Mouse (Mus musculus): ENCODE measurements around the gene Fbxo6. TPM values are rescaled to one million over a fixed set of nuclear protein-coding genes. Genes with fewer than 3 reads are reported as not detected.
A peak's percentile ranks its signal among the peaks of the same experiment; 100 is the strongest.

Fbxo6 gene
- polyA plus RNA-seq, 1 experiment from 2014 or later = 16.5 TPM

DNA sequence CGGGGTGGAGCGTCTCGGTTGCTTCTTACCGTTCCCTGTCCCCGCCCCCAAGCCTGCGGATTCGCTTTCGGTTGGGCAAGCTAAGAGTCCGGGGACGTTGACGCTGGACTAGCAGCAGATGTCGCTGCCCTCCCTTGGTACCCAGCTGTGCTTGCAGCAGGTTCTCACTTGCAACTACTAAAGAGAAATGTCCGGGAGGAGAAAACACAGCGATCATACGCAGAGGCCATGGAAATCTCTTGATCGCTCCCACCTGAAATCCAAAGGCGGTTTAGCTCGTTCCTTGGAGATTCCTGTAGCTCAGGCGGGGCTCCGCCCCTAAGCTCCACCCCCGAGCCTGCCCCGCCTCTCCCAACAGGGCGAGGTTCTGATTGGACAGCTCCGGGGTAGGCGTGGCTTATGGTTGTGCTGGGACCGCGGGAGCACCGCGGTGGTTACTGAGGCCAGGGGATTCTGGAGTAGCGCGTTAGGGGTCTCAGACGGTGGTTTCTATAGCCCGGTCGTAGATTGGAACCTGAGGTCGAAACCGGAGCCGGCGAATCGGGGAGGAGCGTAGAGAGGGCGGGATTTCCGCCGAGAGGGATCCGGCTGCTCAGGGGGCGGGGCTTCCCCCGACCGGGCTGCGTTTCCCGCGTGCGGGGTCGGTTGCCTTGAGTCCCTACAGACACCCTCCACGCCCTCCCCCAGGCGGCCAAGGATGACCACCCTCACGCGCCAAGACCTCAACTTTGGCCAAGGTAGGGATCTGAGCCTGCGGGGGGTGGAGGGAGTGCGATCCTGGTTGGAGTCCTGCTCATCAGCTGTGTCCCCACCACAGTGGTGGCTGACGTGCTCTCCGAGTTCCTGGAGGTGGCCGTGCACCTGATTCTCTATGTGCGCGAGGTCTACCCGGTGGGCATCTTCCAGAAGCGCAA is 11.6 kb downstream of the Fbxo6 start:
- Histone ChIP-seq H3K4me3 (replicated peaks) (peak overlapping the region; percentile 73), H3K27me3 (peaks cover 27% of the 10 kb centered on the region), H3K36me3 (peaks cover 5% of the 10 kb centered on the region), H3K4me1 (replicated peaks) (peaks cover 16% of the 10 kb centered on the region), H3K9ac (peak overlapping the region; percentile 77), H3K27ac (peak overlapping the region; percentile 63), H3K4me2 (peak overlapping the region; percentile 97), H3K9me3 (replicated peaks) (no peaks in the 10 kb centered on the region)
- WGBS (ENCODE audit: insufficient replicate concordance) = under 1% methylated on average over 65 of the region's 65 CpGs
- DNase-seq = peak; percentile 89
- peak; percentile 90 for ATAC-seq (ENCODE audit: low read depth)

DNA sequence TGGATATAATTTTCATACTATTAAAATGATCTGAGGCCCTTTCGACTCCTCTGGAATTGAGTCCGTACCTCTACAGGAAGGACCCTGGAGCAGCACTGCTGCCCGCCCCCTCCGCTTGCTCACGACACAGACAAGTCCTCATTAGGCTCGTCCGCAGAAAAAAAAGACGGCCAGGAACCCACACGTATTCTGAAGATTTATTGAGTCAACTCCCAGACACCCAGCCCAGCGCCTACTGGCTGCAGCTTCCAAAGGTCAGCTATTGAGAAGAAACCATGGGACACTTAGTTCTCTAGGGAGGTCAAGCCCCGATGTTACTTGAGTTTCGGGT is 12.2 kb downstream of the Fbxo6 start:
- no peak for DNase-seq

DNA sequence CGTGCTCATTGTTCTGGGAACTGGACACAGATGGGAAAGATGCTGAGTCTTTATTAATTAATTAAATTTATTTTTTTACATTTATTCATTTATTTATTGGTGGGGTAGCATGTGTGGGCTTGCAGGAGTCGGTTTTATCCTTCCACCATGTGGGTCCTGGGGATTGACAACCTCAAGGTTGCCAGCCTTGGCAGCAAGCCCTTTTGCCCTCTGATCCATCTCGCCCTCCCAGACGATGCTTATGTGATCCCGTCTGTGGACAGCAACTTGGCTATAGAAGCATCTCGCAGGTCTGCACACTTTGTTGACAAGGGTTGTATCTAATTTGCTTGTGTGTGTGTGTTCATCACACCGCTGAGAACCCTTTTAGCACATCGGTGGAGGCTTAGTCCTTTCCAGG is 14.4 kb downstream of the Fbxo6 start:
- 55% methylated on average over 8 of the region's 8 CpGs for WGBS (ENCODE audit: insufficient replicate concordance)
- Histone ChIP-seq H3K4me2 (no peak overlapping the region), H3K9me3 (replicated peaks) (no peaks in the 10 kb centered on the region), H3K4me1 (replicated peaks) (peaks cover 16% of the 10 kb centered on the region), H3K36me3 (no peaks in the 10 kb centered on the region), H3K27me3 (peaks cover 45% of the 10 kb centered on the region), H3K9ac (no peak overlapping the region), H3K27ac (no peak overlapping the region), H3K4me3 (replicated peaks) (no peak overlapping the region)
- ATAC-seq (ENCODE audit: low read depth) = no peak
- no peak for DNase-seq

More for the DNA sequence above, 12.2 kb downstream of the Fbxo6 start:
- ATAC-seq (ENCODE audit: low read depth) = peak; percentile 17
- WGBS (ENCODE audit: insufficient replicate concordance) = under 1% methylated on average over 12 of the region's 12 CpGs
- Histone ChIP-seq H3K4me3 (replicated peaks) (peak overlapping the region; percentile 73), H3K9ac (peak overlapping the region; percentile 37), H3K27me3 (peaks cover 27% of the 10 kb centered on the region), H3K4me1 (replicated peaks) (peaks cover 16% of the 10 kb centered on the region), H3K36me3 (no peaks in the 10 kb centered on the region), H3K27ac (no peak overlapping the region), H3K4me2 (peak overlapping the region; percentile 97), H3K9me3 (replicated peaks) (no peaks in the 10 kb centered on the region)

DNA sequence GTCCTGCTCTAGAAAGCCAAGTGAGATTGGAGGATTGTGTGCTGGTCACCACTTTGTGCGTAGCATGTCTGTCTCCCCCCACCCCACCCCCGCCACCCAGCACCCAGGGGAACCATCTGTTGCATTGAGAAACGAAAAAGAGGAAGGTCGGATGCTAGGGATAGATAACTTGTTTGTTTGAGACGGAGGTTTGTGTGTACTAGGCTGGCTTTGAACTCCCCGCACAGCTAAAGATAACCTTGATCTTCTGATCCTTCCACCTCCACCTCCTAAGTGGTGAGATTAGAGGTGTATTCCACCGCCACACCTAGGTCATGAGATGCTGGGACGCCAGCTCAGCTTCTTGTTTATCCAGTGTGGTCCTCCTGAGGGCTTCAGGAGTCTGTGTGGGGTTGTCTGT is 17.0 kb downstream of the Fbxo6 start:
- no peaks in the 10 kb centered on the region for H3K36me3 ChIP-seq
- no peak overlapping the region for H3K4me2 ChIP-seq
- H3K4me3 ChIP-seq (replicated peaks) = no peak overlapping the region
- peaks cover 70% of the 10 kb centered on the region for H3K27me3 ChIP-seq
- peaks cover 14% of the 10 kb centered on the region for H3K4me1 ChIP-seq (replicated peaks)
- DNase-seq (no peak), ATAC-seq (ENCODE audit: low read depth) (no peak)
- WGBS (ENCODE audit: insufficient replicate concordance) = 23% methylated on average over 8 of the region's 8 CpGs
- H3K27ac ChIP-seq = no peak overlapping the region
- no peaks in the 10 kb centered on the region for H3K9me3 ChIP-seq (replicated peaks)
- H3K9ac ChIP-seq = no peak overlapping the region

DNA sequence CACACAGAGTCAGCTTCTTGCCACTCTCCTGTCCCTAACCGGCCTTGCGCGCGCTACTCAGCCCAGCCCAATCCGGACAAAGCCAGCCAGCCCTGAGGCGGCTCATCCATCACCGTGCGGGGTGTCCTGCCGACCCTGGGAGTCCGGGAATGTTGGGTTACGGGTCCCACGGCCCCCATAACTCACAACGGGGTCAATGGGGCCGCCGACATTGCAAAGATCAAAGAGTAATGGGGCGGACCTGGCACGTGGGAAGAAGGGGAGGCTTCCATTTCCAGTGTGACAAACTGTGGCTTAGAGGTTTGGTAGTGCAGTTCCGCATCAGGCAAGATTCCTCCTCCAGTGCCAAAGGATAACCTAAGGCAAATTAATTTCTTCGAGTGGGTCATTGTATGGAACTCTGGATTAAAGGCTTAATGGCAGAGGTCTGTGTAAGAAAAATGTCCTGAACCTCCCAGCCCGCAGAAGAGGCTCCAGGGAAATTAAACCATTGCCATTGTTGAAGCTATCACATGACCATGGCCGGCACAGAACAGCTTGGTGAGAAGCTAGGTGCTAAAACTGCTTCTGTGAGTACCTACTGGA is 20.4 kb downstream of the Fbxo6 start:
- peaks cover 72% of the 10 kb centered on the region for H3K27me3 ChIP-seq
- no peak for DNase-seq
- no peak overlapping the region for H3K4me3 ChIP-seq (replicated peaks)
- no peaks in the 10 kb centered on the region for H3K9me3 ChIP-seq (replicated peaks)
- ATAC-seq (ENCODE audit: low read depth) = no peak
- no peaks in the 10 kb centered on the region for H3K36me3 ChIP-seq
- H3K27ac ChIP-seq = no peak overlapping the region
- WGBS (ENCODE audit: insufficient replicate concordance) = 4% methylated on average over 21 of the region's 21 CpGs
- H3K4me1 ChIP-seq (replicated peaks) = peaks cover 8% of the 10 kb centered on the region
- H3K9ac ChIP-seq = no peak overlapping the region
- 0 out of 2 replicates have a peak overlapping the region, but pooled peaks have one; percentile 14 for H3K4me2 ChIP-seq

DNA sequence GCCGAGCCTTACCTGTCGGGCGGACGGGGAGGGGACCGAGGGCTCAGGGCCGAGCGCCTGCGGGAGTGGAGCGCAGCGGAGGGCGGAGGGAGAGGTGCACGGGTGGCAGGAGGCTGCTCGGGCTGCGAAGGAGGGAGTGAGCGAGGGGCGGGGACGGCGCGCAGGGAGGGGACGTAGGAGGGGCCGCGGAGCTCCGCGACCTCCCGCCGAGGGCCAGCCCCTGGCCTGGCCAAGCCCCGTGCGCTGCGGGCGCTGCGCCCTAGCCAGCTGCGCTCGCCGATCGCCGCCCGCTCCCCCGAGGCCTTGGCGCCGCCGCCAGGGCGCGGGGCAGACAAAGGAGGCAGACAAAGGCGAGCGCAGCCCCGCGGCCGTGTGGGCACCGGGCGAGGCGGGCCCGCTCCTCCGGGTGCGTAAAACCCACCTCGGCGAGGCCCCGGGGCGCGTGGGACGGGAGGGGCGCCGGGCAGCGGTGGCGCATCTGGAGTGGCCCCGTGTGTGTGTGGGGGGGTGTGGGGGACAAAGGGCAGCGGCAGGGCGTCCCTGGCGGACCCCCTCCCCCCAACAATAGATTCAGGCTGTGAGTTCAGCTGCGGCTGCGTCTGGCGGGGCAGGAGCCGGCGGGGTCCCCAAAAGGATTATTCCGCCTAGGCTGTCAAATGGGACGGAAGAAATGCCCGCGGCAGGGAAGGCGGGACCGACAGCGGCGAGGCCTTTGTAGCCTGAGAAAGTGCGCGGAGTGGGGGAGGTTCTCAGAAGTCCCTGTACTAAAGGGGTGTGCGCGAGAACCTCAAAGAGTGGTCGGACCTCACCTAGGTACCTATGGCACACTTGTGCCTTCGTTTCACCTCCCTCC is 21.2 kb downstream of the Fbxo6 start, which contains the start of gene Draxin:
Gene Draxin (minus strand): TSS at position 138 of the 853 bp plus-strand sequence.
- peaks cover 8% of the 10 kb centered on the region for H3K4me1 ChIP-seq (replicated peaks)
- ATAC-seq (ENCODE audit: low read depth) (peak; percentile 38; the same call in 1 of the 2 replicates), DNase-seq (no peak)
- H3K9me3 ChIP-seq (replicated peaks) = no peaks in the 10 kb centered on the region
- no peaks in the 10 kb centered on the region for H3K36me3 ChIP-seq
- H3K27me3 ChIP-seq = peaks cover 72% of the 10 kb centered on the region
- 2% methylated on average over 63 of the region's 87 CpGs for WGBS (ENCODE audit: insufficient replicate concordance)
- peak within 1 kb of the TSS; percentile 47 for H3K4me3 ChIP-seq (replicated peaks)
- H3K4me2 ChIP-seq = peak within 1 kb of the TSS; percentile 58
- no peak within 1 kb of the TSS for H3K27ac ChIP-seq
- no peak within 1 kb of the TSS for H3K9ac ChIP-seq

DNA sequence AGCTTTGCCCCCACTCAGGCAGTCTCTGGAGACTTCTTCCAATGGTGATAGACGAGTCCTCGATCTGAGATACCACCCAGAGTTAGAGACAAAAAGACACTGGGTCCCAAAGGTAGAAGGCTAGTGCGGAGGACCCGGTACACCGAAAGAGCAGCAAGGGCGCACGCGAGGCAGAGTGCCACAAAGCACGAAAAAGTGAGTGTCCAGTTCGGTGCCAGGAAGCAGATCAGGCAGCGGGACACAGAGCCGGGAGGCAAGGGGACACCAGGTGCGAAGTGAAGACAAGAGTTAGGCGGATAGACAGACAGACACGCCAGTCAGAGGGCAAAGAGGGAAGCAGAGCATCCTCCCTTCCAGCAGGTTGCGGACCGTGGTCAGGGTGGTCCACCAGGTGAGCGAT is 21.8 kb downstream of the Fbxo6 start, which contains the start of gene Mad2l2:
Gene Mad2l2 (plus strand): TSS at position 252 of the 400 bp plus-strand sequence.
- DNase-seq (no peak), ATAC-seq (ENCODE audit: low read depth) (no peak)
- no peaks in the 10 kb centered on the region for H3K36me3 ChIP-seq
- H3K9me3 ChIP-seq (replicated peaks) = no peaks in the 10 kb centered on the region
- H3K27ac ChIP-seq = no peak within 1 kb of the TSS
- peak within 1 kb of the TSS; percentile 47 for H3K4me3 ChIP-seq (replicated peaks)
- 3% methylated on average over 18 of the region's 18 CpGs for WGBS (ENCODE audit: insufficient replicate concordance)
- peak within 1 kb of the TSS; percentile 58 for H3K4me2 ChIP-seq
- no peak within 1 kb of the TSS for H3K9ac ChIP-seq
- peaks cover 8% of the 10 kb centered on the region for H3K4me1 ChIP-seq (replicated peaks)
- H3K27me3 ChIP-seq = peaks cover 72% of the 10 kb centered on the region

DNA sequence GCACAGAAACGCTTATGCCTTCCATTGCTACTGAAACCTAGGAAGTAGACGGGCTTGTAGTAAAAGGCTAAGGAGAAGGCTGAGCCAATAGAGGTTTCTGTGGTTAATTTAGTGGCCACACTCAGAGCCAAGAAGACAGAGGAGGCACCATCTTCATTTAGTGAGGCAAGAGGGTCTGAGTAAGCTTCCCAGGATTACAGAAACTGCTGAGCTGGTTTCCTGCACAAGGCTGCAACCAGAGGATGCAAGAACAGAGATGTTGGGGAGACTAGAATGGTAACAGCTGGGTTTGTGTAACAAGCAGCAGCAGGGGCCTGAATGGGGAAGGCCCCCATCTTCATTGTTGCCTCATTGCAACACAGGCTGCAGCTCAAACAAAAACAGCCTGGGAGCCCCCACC is 23.3 kb downstream of the Fbxo6 start:
- H3K27me3 ChIP-seq = peaks cover 68% of the 10 kb centered on the region
- H3K9me3 ChIP-seq (replicated peaks) = no peaks in the 10 kb centered on the region
- H3K4me1 ChIP-seq (replicated peaks) = peaks cover 8% of the 10 kb centered on the region
- H3K36me3 ChIP-seq = no peaks in the 10 kb centered on the region
- DNase-seq (no peak), ATAC-seq (ENCODE audit: low read depth) (no peak)
- H3K4me3 ChIP-seq (replicated peaks) = no peak overlapping the region
- WGBS (ENCODE audit: insufficient replicate concordance) = 28% methylated on average over 2 of the region's 2 CpGs
- no peak overlapping the region for H3K4me2 ChIP-seq
- no peak overlapping the region for H3K27ac ChIP-seq
- no peak overlapping the region for H3K9ac ChIP-seq

DNA sequence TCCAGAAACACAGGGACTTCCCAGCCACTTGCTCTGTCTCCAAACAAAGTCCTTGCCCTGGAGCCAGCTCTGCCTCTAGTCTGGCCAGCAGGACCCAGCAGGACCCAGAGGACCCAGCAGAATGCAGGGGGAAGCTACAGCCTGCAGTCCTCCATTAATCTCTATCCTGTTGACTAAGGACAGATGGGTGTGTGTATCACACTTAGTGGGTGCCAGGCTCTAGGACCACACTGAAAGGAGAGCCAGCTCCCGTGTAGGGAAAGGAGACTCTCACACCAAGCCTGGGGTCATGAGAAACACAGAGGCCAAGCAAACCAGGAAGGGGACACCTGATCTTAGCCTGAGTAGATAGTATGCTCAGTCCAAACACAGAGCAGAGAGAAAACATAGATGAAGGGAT is 23.7 kb downstream of the Fbxo6 start:
- Histone ChIP-seq H3K36me3 (no peaks in the 10 kb centered on the region), H3K4me1 (replicated peaks) (peaks cover 8% of the 10 kb centered on the region), H3K27me3 (peaks cover 65% of the 10 kb centered on the region), H3K27ac (no peak overlapping the region), H3K9me3 (replicated peaks) (no peaks in the 10 kb centered on the region), H3K4me3 (replicated peaks) (no peak overlapping the region), H3K4me2 (no peak overlapping the region), H3K9ac (no peak overlapping the region)
- WGBS (ENCODE audit: insufficient replicate concordance) = 35% methylated on average over 1 of the region's 1 CpGs
- ATAC-seq (ENCODE audit: low read depth) (no peak), DNase-seq (no peak)

DNA sequence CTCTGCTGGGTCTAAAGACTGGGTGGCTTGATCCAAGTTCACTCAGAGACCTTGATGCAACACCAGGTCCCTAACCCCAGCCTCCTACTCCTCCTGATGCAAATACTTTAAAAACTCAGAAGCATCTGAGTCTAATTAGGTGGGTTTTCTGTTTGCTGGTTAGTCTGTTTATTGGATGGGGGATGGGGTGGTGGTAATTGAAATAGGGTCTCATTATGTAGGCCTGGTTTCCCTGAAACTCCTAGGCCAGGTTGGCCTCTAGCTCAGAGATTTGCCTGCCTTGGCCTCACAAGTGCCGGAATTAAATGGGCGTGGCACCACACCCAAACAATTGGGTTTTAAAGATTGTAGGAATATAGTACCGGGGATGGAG is 29.3 kb downstream of the Fbxo6 start:
- no peaks in the 10 kb centered on the region for H3K36me3 ChIP-seq
- no peak overlapping the region for H3K27ac ChIP-seq
- WGBS (ENCODE audit: insufficient replicate concordance) = 47% methylated on average over 3 of the region's 3 CpGs
- no peaks in the 10 kb centered on the region for H3K9me3 ChIP-seq (replicated peaks)
- ATAC-seq (ENCODE audit: low read depth) (no peak), DNase-seq (no peak)
- no peak overlapping the region for H3K4me2 ChIP-seq
- H3K4me3 ChIP-seq (replicated peaks) = no peak overlapping the region
- no peak overlapping the region for H3K9ac ChIP-seq
- no peaks in the 10 kb centered on the region for H3K4me1 ChIP-seq (replicated peaks)
- peaks cover 15% of the 10 kb centered on the region for H3K27me3 ChIP-seq
